Mouse (Mus musculus) ES-CJ7 (cell line): ENCODE results near the gene Kndc1.
A peak's percentile ranks its signal among the peaks of the same experiment; 100 is the strongest.

Experiments used
- DNase-seq: peaks from one replicate; pipeline ENCODE4 v3.0.0; 2011; ENCODE audit warnings: low read depth, low spot score

Kndc1 gene

GRCm38 (mm10) chr7:139950283-139950971, 55.9 kb downstream of the Kndc1 start:
- peak; percentile 94 for DNase-seq

- DNase-seq = peak; percentile 80
These were observed 56.6 kb downstream of the Kndc1 start for GRCm38 (mm10) chr7:139951079-139951478.

GRCm38 (mm10) chr7:139951991-139952633, 57.6 kb downstream of the Kndc1 start:
- peak; percentile 77 for DNase-seq

- no peak for DNase-seq
These were observed 61.0 kb downstream of the Kndc1 start for GRCm38 (mm10) chr7:139955505-139955904.

GRCm38 (mm10) chr7:139956658-139957057, 62.2 kb downstream of the Kndc1 start:
- no peak for DNase-seq

GRCm38 (mm10) chr7:139957437-139957836, 62.9 kb downstream of the Kndc1 start:
- DNase-seq = no peak

GRCm38 (mm10) chr7:139957958-139958357, 63.5 kb downstream of the Kndc1 start:
- DNase-seq = no peak

GRCm38 (mm10) chr7:139961141-139961540, 66.6 kb downstream of the Kndc1 start:
- DNase-seq = no peak

GRCm38 (mm10) chr7:139963814-139964213, 69.3 kb downstream of the Kndc1 start:
- DNase-seq = no peak

- no peak for DNase-seq
These were observed 72.7 kb downstream of the Kndc1 start for GRCm38 (mm10) chr7:139967175-139967574.

GRCm38 (mm10) chr7:139968428-139968827, 73.9 kb downstream of the Kndc1 start:
- no peak for DNase-seq

GRCm38 (mm10) chr7:139969348-139970130, 75.0 kb downstream of the Kndc1 start:
- peak; percentile 84 for DNase-seq

GRCm38 (mm10) chr7:139970216-139970919, 75.9 kb downstream of the Kndc1 start:
- no peak for DNase-seq

GRCm38 (mm10) chr7:139970979-139971378, 76.5 kb downstream of the Kndc1 start:
- no peak for DNase-seq

- no peak for DNase-seq
These were observed 76.9 kb downstream of the Kndc1 start for GRCm38 (mm10) chr7:139971436-139971835.

- DNase-seq = peak; percentile 37
These were observed 78.4 kb downstream of the Kndc1 start for GRCm38 (mm10) chr7:139972923-139973331.

- DNase-seq = no peak
These were observed 79.8 kb downstream of the Kndc1 start for GRCm38 (mm10) chr7:139974307-139974706.

GRCm38 (mm10) chr7:139975471-139975870, 81.0 kb downstream of the Kndc1 start:
- no peak for DNase-seq

- DNase-seq = peak; percentile 79
These were observed 83.9 kb downstream of the Kndc1 start, which contains the start of gene 6430531B16Rik for GRCm38 (mm10) chr7:139978278-139978892. Gene 6430531B16Rik (minus strand): TSS chr7:139978755.

GRCm38 (mm10) chr7:139979011-139979719, 84.7 kb downstream of the Kndc1 start:
- DNase-seq = no peak

GRCm38 (mm10) chr7:139980778-139981177, 86.3 kb downstream of the Kndc1 start:
- DNase-seq = no peak
